Mouse (Mus musculus) cortical plate, adult 2 months (tissue): ENCODE measurements around the gene Mgp.

Experiments
- CTCF ChIP-seq: fragments of 200-500 bp; IDR thresholded peaks from 2 replicates; pipeline ENCODE4 v1.5.1; 2011; ENCODE audit warnings: mild to moderate bottlenecking, control low read depth, low read length; ENCODE audit not compliant: insufficient read depth; ENCODE audit errors: extremely low read depth
- POLR2A ChIP-seq: fragments of 200-500 bp; IDR thresholded peaks from 2 replicates; pipeline ENCODE4 v1.6.1; 2011; ENCODE audit warnings: mild to moderate bottlenecking, low read length, control low read depth; ENCODE audit not compliant: insufficient read depth; ENCODE audit errors: extremely low read depth

DNA sequence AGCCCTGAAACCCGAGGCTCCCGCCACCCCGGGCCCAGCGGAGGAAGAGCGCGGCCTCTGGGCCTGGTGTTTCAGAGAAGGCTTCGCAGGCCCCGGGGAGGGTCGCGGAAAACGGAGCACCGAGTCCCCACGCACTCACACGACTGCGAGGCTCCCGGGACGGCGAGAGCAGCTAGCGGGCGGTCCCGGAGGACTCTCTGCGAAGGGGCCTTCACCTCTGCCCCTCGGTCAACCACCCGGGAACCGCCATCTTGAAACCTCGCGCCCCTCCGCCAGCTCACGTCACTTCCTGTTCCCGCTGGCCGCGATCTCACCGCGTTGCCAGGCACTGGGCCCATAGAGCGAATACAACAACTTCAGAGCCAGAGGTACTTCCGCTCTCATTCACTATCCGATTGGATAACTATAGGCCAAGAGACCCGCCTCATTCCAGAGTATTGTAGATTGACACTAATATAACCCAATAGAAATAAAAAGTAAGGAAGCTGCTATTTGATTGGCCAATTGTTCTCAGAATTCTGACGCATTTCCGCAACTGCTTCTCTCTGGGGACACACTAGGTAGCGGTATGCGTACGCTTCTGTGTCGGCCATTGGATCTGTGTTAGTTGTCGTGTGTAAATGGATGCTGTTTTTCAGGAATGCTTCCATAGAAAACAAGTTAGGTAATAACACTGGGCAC, 47.6 kb downstream of the Mgp start, which contains the start of gene Wbp11:
- TF ChIP-seq CTCF = peak; percentile 18; the same call in 1 of the 2 replicates
- peak; percentile 95 for TF ChIP-seq POLR2A
